Mouse (Mus musculus) intestine, embryonic 15.5 days (tissue): ENCODE measurements at regions not wholly inside any gene's neighbourhood (a gene's known extent, or its start where the extent isn't known, plus 50 kb on each side); places are given as distances from the start of the nearest gene placed in this dataset.

Source experiments
- ATAC-seq: fragments of 200-750 bp; cut with Nextera tagmentation; 2 replicates; pipeline ENCODE4 v1.8.0; 2017; ENCODE audit warnings: moderate TSS enrichment, moderate library complexity
- H3K27ac ChIP-seq: fragments of 300-500 bp; sonication (generic); 2 replicates; pipeline ENCODE4 v1.5.1; 2015; ENCODE audit warnings: mild to moderate bottlenecking, inconsistent platforms
- H3K27me3 ChIP-seq: fragments of 300-500 bp; sonication (generic); replicated peaks from 2 replicates; pipeline ENCODE4 v1.6.1; 2015; ENCODE audit warnings: inconsistent platforms
- H3K36me3 ChIP-seq: fragments of 300-500 bp; sonication (generic); 2 replicates; pipeline ENCODE4 v1.6.1; 2015; ENCODE audit warnings: inconsistent platforms
- H3K4me1 ChIP-seq: fragments of 300-500 bp; sonication (generic); replicated peaks from 2 replicates; pipeline ENCODE4 v1.6.1; 2015; ENCODE audit warnings: inconsistent platforms
- H3K4me2 ChIP-seq: fragments of 300-500 bp; sonication (generic); replicated peaks from 2 replicates; pipeline ENCODE4 v1.6.1; 2015; ENCODE audit warnings: mild to moderate bottlenecking, inconsistent platforms
- H3K4me3 ChIP-seq: fragments of 300-500 bp; sonication (generic); replicated peaks from 2 replicates; pipeline ENCODE4 v1.5.1; 2015; ENCODE audit warnings: inconsistent platforms
- H3K9ac ChIP-seq: fragments of 300-500 bp; sonication (generic); 2 replicates; pipeline ENCODE4 v1.6.1; 2015; ENCODE audit warnings: inconsistent platforms
- H3K9me3 ChIP-seq: fragments of 300-500 bp; sonication (generic); 2 replicates; pipeline ENCODE4 v1.6.1; 2016; ENCODE audit warnings: inconsistent platforms
- WGBS: fragments of 180-500 bp; shearing (Covaris S2); methylation state at CpG from one replicate; pipeline ENCODE4 v1.1.7; 2015; 5-methylcytosine and 5-hydroxymethylcytosine counted together

DNA sequence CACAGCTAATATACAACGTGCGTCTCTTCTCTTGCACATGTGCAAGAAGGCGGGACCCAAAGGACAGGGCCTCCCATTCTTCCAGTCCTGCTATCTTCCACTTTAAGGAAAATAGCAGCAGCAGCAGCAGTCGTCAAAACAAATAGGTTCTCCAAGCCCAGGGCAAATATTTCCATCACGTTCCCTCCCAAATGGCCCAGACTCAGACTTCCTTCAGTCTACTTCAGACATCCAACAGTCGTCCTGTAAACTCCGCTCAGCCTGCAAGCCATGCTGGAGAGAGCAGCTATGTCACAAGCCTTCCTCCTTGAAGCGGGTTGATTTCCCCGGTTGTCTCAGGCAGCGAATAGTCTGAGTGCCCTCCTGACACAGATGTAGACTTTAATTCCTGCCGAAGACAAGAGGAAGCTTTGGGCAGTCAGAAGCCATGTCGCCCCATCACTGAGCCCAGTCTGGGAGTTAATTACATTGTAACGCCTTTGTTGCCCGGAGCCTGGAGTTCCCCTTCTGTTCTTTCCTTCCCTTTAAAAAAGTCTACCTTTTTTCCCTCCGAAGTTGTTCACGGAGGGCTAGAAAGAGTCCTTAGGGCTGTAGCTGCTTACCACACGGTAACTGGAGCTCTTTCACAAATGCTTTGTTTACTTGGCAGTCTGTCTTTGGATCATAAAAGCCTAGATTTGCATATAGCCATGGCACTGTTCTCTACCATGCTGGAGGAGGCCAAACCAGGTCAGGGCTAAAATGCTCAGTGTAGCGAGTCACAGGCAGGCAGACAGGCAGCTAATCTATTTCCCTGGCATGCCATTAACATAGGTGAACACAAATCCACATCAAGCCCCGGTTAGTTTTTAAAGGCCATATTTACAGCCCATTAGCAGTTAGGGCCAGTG lies 236.7 kb downstream of the Gm10260 start:
- Histone ChIP-seq H3K36me3 (no peaks in the 10 kb centered on the region), H3K4me2 (no peak overlapping the region), H3K4me3 (no peak overlapping the region), H3K9me3 (no peaks in the 10 kb centered on the region), H3K27me3 (no peaks in the 10 kb centered on the region), H3K4me1 (peaks cover 18% of the 10 kb centered on the region), H3K9ac (no peak overlapping the region), H3K27ac (no peak overlapping the region)
- no peak; the same call in 1 of the 2 replicates for ATAC-seq
- 36% methylated on average over 19 of the region's 19 CpGs for WGBS

DNA sequence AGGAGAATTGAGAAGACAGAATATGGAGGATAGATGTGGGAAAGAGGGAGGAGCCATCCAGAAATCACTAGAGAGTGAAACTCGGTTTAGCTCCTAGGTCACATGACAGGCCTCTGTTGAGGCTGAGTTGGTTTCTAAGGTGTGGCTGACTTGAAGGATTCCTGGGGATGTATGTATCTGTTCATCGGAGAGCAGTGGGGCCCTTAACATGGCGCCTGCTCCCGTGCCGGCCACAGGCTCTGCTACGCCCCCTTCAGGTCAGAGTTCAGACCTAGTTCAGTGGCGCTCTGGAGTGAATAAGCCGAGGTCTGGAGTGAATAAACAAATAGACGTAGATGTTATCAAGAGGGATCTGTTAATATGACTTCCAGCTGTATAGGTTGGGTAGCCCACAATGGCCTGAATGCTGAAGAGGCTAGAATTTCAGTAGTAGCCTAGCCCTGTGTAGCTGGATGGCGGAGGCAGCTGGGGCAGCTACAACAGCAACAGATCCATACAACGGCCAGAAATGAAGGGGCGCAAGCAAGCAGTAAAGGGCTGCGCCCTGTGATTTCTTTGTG lies 239.4 kb downstream of the Gm10260 start:
- no peaks in the 10 kb centered on the region for H3K36me3 ChIP-seq
- H3K27me3 ChIP-seq, result no peaks in the 10 kb centered on the region
- no peaks in the 10 kb centered on the region for H3K9me3 ChIP-seq
- H3K9ac ChIP-seq, result no peak overlapping the region
- no peak for ATAC-seq
- no peak overlapping the region for H3K4me2 ChIP-seq
- no peak overlapping the region for H3K27ac ChIP-seq
- no peak overlapping the region for H3K4me3 ChIP-seq
- peaks cover 18% of the 10 kb centered on the region for H3K4me1 ChIP-seq
- WGBS, result 66% methylated on average over 13 of the region's 13 CpGs

DNA sequence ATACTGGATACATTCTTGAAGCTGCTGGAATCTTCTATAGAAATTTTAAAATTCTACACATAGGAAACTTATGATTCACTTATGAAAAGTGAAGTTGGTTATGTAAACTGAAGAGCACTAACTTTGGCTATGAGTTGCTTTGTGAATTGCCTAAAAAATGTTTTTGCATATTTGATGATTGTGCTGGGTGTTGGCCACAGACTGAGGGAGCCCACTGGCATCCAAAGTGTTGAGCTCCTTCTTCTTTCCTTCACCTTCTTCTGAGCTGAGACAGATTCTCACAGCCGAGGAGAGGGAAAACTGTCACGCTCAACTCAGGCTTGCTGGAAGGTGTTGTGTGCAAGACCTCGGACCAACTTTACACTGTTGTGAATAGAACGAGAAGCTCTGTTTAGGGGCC lies 243.7 kb downstream of the Gm10260 start:
- no peak overlapping the region for H3K4me2 ChIP-seq
- no peaks in the 10 kb centered on the region for H3K36me3 ChIP-seq
- WGBS, result 88% methylated on average over 4 of the region's 4 CpGs
- H3K9ac ChIP-seq, result no peak overlapping the region
- H3K9me3 ChIP-seq, result no peaks in the 10 kb centered on the region
- H3K4me3 ChIP-seq, result no peak overlapping the region
- H3K27me3 ChIP-seq, result no peaks in the 10 kb centered on the region
- peaks cover 3% of the 10 kb centered on the region; the same call in 1 of the 2 replicates for H3K4me1 ChIP-seq
- ATAC-seq, result no peak
- no peak overlapping the region for H3K27ac ChIP-seq

DNA sequence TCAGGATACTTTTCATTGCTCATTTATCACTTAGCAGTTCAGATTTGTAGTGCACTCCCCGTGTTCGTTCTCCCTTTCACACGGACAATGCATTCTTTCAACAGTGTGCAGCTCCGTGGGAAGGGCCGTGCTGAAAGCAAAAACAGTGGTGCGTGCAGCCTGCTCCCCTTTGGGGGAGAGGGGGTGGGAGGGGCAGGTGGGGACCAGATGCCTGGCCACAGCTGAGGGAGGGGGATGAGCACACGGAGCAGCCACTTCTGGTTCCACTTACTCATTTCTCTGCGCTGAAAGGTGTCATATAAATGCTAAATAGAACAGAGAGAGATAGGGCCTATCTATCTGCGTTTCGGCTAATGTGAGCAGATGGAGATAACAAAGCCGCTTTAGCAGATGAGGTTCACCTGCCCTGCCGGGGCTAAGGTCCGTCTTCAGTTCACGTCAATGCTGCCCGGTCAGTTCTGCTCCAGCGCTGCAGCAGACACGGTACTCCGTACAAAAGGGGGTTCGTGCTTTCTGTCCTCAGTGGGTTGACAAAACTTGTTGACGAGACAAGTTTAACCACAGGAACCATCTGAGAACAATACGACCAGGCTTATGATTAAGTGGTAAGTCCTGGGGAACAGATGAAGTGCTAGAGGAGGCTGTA lies 245.9 kb downstream of the Gm10260 start:
- Histone ChIP-seq H3K4me3 (no peak overlapping the region), H3K9ac (no peak overlapping the region), H3K4me1 (peaks cover 10% of the 10 kb centered on the region), H3K36me3 (no peaks in the 10 kb centered on the region), H3K9me3 (no peaks in the 10 kb centered on the region), H3K27ac (no peak overlapping the region), H3K4me2 (0 out of 2 replicates have a peak overlapping the region, but pooled peaks have one; percentile 9), H3K27me3 (no peaks in the 10 kb centered on the region)
- ATAC-seq, result peak; percentile 34; the same call in 1 of the 2 replicates
- 47% methylated on average over 21 of the region's 21 CpGs for WGBS

DNA sequence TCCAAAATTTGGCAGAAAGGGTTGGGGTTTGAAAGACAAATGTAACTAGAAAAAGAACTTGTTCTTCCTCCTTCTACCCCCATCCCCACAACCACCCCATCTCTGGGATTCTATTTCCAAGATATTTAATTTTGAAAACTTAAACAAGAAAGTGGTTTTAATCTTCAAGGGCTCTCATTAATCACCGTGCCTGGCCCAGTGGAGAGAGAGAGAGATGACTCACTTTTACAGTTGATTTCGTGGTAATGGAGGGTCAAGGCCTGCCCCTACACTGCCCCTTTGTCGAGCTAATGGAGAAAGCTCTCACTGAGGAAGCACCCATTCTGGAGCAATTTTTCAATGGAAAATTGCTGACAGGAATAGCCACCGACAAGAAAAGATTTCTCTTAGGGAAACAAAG lies 247.9 kb downstream of the Gm10260 start:
- no peaks in the 10 kb centered on the region for H3K9me3 ChIP-seq
- peaks cover 10% of the 10 kb centered on the region for H3K4me1 ChIP-seq
- H3K27ac ChIP-seq, result no peak overlapping the region
- H3K36me3 ChIP-seq, result no peaks in the 10 kb centered on the region
- no peak for ATAC-seq
- no peak overlapping the region for H3K4me2 ChIP-seq
- H3K4me3 ChIP-seq, result no peak overlapping the region
- 38% methylated on average over 4 of the region's 4 CpGs for WGBS
- no peak overlapping the region for H3K9ac ChIP-seq
- no peaks in the 10 kb centered on the region for H3K27me3 ChIP-seq

DNA sequence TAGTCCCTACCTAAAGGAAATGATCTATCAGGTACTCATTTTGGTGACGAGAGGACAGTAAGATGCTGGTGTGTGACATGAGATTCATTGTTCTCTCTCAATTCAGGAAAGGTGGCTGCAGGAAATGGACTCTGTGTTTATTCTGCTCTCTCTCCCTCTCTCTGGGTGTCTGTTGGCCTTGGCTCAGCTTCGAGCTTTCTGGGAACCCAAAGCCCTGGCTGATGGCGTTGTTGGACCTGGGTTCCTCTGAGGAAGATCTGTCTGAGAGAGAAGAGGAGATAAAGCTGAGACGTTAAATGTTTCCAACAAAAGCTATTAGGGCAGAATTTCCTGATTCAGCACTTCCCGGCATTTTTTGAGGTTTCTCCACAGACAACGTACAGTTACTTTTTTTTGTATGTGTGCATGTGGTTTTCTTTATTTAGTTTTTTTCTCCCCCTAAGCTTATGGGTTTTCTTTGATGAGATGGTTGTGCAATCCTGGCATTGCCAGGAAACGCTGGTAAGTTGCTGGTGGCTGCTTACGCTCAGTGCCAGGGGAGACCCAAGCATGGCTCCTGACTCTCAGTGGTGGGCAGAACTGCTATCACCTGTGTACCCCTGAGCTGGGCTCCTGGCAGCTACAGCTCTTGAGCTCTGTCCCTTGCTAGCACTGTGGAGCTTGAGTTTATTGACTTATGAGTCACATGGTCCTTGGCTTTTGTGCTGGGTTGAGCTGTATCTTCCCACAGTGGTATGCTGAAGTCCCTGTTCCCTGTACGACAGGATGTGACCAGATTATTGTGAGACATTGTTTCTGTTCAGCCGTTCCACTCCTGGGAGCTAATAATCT lies 249.8 kb downstream of the Gm10260 start:
- H3K4me1 ChIP-seq, result peaks cover 10% of the 10 kb centered on the region
- no peaks in the 10 kb centered on the region for H3K36me3 ChIP-seq
- H3K9me3 ChIP-seq, result no peaks in the 10 kb centered on the region
- ATAC-seq, result peak; percentile 88
- H3K27ac ChIP-seq, result no peak overlapping the region
- WGBS, result 43% methylated on average over 10 of the region's 10 CpGs
- 0 out of 2 replicates have a peak overlapping the region, but pooled peaks have one; percentile 1 for H3K4me2 ChIP-seq
- no peak overlapping the region for H3K4me3 ChIP-seq
- H3K9ac ChIP-seq, result no peak overlapping the region
- no peaks in the 10 kb centered on the region for H3K27me3 ChIP-seq

DNA sequence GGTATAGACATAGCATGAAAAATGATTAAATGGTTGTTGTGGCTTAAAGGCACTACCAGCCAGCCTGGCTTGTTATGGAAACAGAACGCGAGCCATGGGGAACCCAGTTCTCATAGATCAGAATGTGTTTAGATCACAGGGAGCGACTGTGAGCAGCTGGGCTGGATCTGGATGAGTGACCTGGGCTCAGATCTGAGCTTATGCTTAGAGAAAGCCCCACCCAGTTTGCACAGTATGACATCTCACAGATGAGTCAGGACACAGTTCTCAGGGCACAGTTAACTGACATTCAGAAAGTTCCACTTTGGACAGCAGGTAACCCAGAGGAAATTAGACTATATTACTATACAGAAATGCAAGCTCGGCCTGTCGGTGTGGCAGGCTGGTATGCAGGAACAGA lies 255.5 kb downstream of the Gm10260 start:
- Histone ChIP-seq H3K9me3 (no peaks in the 10 kb centered on the region), H3K4me3 (no peak overlapping the region), H3K36me3 (no peaks in the 10 kb centered on the region), H3K27ac (no peak overlapping the region), H3K4me1 (no peaks in the 10 kb centered on the region), H3K27me3 (no peaks in the 10 kb centered on the region), H3K4me2 (no peak overlapping the region), H3K9ac (no peak overlapping the region)
- ATAC-seq, result no peak
- WGBS, result 74% methylated on average over 5 of the region's 5 CpGs

DNA sequence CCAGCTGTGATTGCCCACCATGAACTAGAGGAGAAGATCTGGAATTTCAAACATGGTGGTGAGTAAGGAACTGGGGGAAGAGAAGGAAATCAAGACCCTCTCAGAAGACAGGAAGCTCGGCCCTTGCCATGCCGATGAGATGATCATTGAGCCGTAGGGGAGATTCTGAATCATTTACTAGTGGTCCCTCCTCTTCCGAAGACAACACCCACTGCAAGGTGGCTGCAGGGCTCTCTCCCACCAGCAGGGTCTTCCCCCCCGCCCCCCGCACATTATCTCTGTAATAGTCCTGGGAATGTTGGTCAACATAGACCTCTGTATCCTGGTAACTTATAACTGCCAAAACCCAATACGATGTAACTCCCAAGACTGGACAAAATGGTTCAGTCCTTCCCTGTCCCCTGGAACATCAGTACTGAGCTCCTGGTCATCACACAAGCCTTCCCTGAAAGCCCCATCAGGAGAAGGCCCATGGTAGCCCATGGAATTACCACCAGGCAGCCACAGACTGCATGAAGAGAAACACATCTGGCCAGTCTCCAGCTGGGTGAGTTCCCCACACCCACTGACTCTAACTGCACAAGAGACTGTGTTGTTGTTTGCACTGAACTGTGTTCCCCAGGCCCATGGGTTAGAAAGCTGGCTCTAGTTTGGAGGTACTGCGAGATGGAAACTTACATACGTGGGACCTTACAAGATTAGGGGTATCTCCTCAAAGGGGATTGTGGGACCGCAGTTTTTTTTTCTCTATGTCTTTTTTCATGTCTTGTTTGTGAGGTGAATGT lies 256.3 kb downstream of the Gm10260 start:
- no peaks in the 10 kb centered on the region for H3K4me1 ChIP-seq
- no peak for ATAC-seq
- H3K9ac ChIP-seq, result no peak overlapping the region
- 95% methylated on average over 10 of the region's 10 CpGs for WGBS
- no peak overlapping the region for H3K27ac ChIP-seq
- H3K4me2 ChIP-seq, result no peak overlapping the region
- H3K9me3 ChIP-seq, result no peaks in the 10 kb centered on the region
- no peaks in the 10 kb centered on the region for H3K27me3 ChIP-seq
- H3K4me3 ChIP-seq, result no peak overlapping the region
- H3K36me3 ChIP-seq, result no peaks in the 10 kb centered on the region

DNA sequence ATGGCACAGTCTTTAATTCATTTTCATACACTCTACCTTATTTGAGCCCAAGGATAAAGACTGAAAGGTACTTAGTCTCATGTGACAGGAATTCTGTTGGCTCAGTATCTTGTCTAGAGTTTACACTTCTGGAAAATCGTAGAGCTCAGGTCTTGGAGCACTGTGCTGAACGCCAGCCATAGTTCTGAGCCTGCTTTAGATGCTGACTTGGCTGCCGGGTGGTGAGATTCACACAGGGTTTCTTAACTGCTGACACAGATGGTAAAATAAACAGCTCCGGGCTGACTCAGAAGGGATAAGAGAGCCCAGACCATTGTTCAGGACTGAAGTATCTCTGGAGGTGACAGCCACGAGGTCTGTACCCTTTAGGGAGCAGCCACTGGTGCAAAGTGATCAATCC lies 257.0 kb downstream of the Gm10260 start:
- Histone ChIP-seq H3K27me3 (no peaks in the 10 kb centered on the region), H3K4me2 (no peak overlapping the region), H3K4me3 (no peak overlapping the region), H3K4me1 (no peaks in the 10 kb centered on the region), H3K27ac (no peak overlapping the region), H3K9me3 (no peaks in the 10 kb centered on the region), H3K9ac (no peak overlapping the region), H3K36me3 (no peaks in the 10 kb centered on the region)
- no peak for ATAC-seq
- WGBS, result 55% methylated on average over 5 of the region's 5 CpGs

DNA sequence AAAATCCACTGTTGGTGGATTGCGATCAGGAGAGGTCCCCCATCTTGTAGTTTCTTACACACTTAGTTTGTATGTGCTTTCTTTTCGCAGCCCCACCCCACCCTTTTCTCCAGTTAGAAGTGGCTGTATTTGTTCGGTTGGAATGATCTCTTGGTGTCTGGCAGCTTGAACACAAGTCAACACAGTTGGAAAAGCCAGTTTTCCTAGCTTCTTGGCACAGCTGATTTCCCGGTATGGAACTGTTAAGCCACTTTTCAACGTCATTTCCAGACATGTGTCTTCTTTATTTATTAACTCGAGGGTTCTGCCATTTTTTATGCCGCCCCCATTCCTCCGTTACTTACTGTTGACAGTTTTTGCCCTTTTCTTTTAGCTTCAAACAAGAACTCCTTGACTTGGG lies 259.2 kb downstream of the Enc1 start:
- H3K4me3 ChIP-seq, result no peak overlapping the region
- 84% methylated on average over 8 of the region's 8 CpGs for WGBS
- no peaks in the 10 kb centered on the region for H3K27me3 ChIP-seq
- no peaks in the 10 kb centered on the region for H3K36me3 ChIP-seq
- no peaks in the 10 kb centered on the region for H3K9me3 ChIP-seq
- no peaks in the 10 kb centered on the region for H3K4me1 ChIP-seq
- H3K9ac ChIP-seq, result no peak overlapping the region
- H3K27ac ChIP-seq, result no peak overlapping the region
- no peak for ATAC-seq
- no peak overlapping the region for H3K4me2 ChIP-seq

DNA sequence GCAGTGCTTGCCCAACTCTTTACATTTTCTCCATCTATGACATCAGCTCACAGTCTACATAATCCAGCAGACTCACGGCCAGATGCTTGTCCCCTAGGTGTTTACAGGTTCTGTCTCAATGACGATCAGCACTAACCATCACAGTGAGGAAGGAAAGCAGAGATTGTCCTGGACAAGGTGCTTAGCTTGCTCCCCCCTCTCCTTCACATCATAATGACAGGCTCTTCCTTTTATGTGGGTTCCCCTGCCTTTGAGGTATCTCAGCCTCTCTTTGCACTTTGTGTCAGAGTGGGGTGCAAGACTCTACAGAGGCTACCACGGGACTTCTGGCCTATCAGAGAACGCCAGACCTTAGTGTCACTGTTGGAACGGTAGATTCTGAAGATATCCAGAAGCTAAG lies 258.1 kb downstream of the Enc1 start:
- no peaks in the 10 kb centered on the region for H3K36me3 ChIP-seq
- WGBS, result 80% methylated on average over 5 of the region's 5 CpGs
- H3K4me2 ChIP-seq, result no peak overlapping the region
- H3K27me3 ChIP-seq, result no peaks in the 10 kb centered on the region
- no peak overlapping the region for H3K9ac ChIP-seq
- H3K4me3 ChIP-seq, result no peak overlapping the region
- H3K4me1 ChIP-seq, result no peaks in the 10 kb centered on the region
- no peak overlapping the region for H3K27ac ChIP-seq
- ATAC-seq, result no peak
- H3K9me3 ChIP-seq, result no peaks in the 10 kb centered on the region
